Mouse (Mus musculus) liver, embryonic 11.5 days (tissue): Measurements from ENCODE around the gene Zdhhc3. TPM values are rescaled to one million over a fixed set of nuclear protein-coding genes. Genes with fewer than 3 reads are reported as not detected.
A peak's percentile ranks its signal among the peaks of the same experiment; 100 is the strongest.

Experiments used
- ATAC-seq: fragments of 200-750 bp; cut with Nextera tagmentation; replicated peaks from 2 replicates; pipeline ENCODE4 v1.8.0; 2017; ENCODE audit warnings: moderate number of reproducible peaks, mild to moderate bottlenecking, moderate TSS enrichment, moderate library complexity; ENCODE audit not compliant: low FRiP score
- DNase-seq: peaks from one replicate; pipeline ENCODE4 v3.0.0-alpha.2; 2017; ENCODE audit warnings: low spot score
- H3K27ac ChIP-seq: fragments of 300-500 bp; sonication (generic); 2 replicates; pipeline ENCODE4 v1.5.1; 2014; ENCODE audit warnings: mild to moderate bottlenecking, low read depth, low read length, control low read depth
- H3K27me3 ChIP-seq: fragments of 300-500 bp; sonication (generic); replicated peaks from 2 replicates; pipeline ENCODE4 v1.6.1; 2014; ENCODE audit warnings: low read length, mixed read lengths; ENCODE audit not compliant: control insufficient read depth, insufficient read depth
- H3K36me3 ChIP-seq: fragments of 300-500 bp; sonication (generic); 2 replicates; pipeline ENCODE4 v1.6.1; 2014; ENCODE audit warnings: mild to moderate bottlenecking, low read length, moderate library complexity, mixed read lengths; ENCODE audit not compliant: control insufficient read depth, insufficient read depth
- H3K4me1 ChIP-seq: fragments of 300-500 bp; sonication (generic); replicated peaks from 2 replicates; pipeline ENCODE4 v1.6.1; 2014; ENCODE audit warnings: low read length, mixed read lengths; ENCODE audit not compliant: control insufficient read depth, insufficient read depth
- H3K4me2 ChIP-seq: fragments of 300-500 bp; sonication (generic); 2 replicates; pipeline ENCODE4 v1.6.1; 2014; ENCODE audit warnings: mild to moderate bottlenecking, control low read depth, moderate library complexity
- H3K4me3 ChIP-seq: fragments of 300-500 bp; sonication (generic); 2 replicates; pipeline ENCODE4 v1.5.1; 2014; ENCODE audit warnings: low read depth, low read length, control low read depth
- H3K9ac ChIP-seq: fragments of 300-500 bp; sonication (generic); 2 replicates; pipeline ENCODE4 v1.6.1; 2014; ENCODE audit warnings: low read depth, low read length, control low read depth
- H3K9me3 ChIP-seq: fragments of 300-500 bp; sonication (generic); 2 replicates; pipeline ENCODE4 v1.6.1; 2016; ENCODE audit warnings: low read length, inconsistent platforms, mixed read lengths; ENCODE audit not compliant: control insufficient read depth
- WGBS: fragments of 180-500 bp; shearing (Covaris S2); extraction: QIAGEN DNeasy Blood & Tissue Kit; methylation state at CpG from one replicate; pipeline ENCODE4 v1.1.7; 2014; 5-methylcytosine and 5-hydroxymethylcytosine counted together
- polyA plus RNA-seq: library from polyadenylated mRNA; unstranded; fragments of >200 nt; fragmentation: Nextera tagmentation; extraction: Ambion mirVana; gene quantifications from 2 replicates; pipeline ENCODE4 v1.2.1, GENCODE M21; 2014

Gene Zdhhc3
- polyA plus RNA-seq, 1 experiment from 2014 or later: 54.8 TPM

- no peak overlapping the region for H3K9ac ChIP-seq
- H3K9me3 ChIP-seq: no peaks in the 10 kb centered on the region
- H3K27ac ChIP-seq: no peak overlapping the region
- no peaks in the 10 kb centered on the region for H3K4me1 ChIP-seq
- no peak for DNase-seq
- H3K36me3 ChIP-seq: peaks cover 11% of the 10 kb centered on the region; the same call in 1 of the 2 replicates
- ATAC-seq: no peak
- H3K4me2 ChIP-seq: no peak overlapping the region
- H3K27me3 ChIP-seq: no peaks in the 10 kb centered on the region
- H3K4me3 ChIP-seq: no peak overlapping the region
Observed at GRCm38 (mm10) chr9:123104362-123104761, 8.6 kb downstream of the Zdhhc3 start.

- ATAC-seq (no peak), DNase-seq (no peak)
- no peak overlapping the region for H3K4me3 ChIP-seq
- H3K27ac ChIP-seq: no peak overlapping the region
- H3K27me3 ChIP-seq: no peaks in the 10 kb centered on the region
- H3K36me3 ChIP-seq: peaks cover 11% of the 10 kb centered on the region; the same call in 1 of the 2 replicates
- H3K9me3 ChIP-seq: no peaks in the 10 kb centered on the region
- H3K4me1 ChIP-seq: no peaks in the 10 kb centered on the region
- H3K4me2 ChIP-seq: no peak overlapping the region
- H3K9ac ChIP-seq: no peak overlapping the region
Observed at GRCm38 (mm10) chr9:123103425-123103824, 9.6 kb downstream of the Zdhhc3 start.

DNA sequence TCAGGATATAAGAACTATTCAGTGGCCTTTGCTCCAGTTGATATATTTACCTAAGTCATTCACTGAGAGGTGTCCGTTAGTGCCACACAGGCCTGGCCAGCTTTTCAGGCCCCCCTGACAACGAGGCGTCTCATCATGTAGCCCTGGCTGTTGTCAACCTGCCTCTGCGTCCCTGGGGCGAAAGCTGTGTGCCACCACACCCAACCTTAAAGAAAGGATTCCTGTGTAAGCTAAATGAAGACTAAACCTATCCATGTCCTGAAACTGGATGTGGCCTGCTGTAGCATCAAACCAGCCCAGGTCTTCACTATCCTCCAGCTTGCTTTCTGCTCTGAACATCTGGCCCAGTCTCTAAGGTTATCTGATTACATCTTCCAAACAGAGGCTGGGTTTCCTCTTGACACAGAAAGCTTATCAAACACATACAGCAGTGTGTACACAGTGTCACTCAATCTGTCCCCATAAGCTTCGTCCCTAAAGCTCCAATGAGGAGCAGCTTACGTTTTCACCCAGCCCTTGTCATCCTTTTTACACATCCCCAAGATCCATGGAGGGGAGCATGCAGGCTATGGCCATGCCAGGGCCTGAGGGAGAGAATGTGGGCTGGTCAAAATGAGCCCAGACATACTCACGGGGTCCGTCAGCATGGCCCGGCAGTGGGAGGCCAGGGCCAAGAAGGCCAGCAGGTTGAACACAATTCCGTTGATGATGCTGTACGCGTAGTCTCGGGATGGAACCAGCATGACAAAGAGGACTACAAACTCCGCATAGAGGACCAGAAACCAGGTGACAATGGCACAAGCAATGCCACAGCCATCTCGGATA, 13.2 kb downstream of the Zdhhc3 start:
- no peak overlapping the region for H3K9ac ChIP-seq
- H3K36me3 ChIP-seq: peaks cover 29% of the 10 kb centered on the region; the same call in 1 of the 2 replicates
- 89% methylated on average over 16 of the region's 16 CpGs for WGBS
- DNase-seq (no peak), ATAC-seq (peak; percentile 77)
- H3K4me3 ChIP-seq: no peak overlapping the region
- no peaks in the 10 kb centered on the region for H3K9me3 ChIP-seq
- H3K27ac ChIP-seq: no peak overlapping the region
- H3K4me1 ChIP-seq: no peaks in the 10 kb centered on the region
- H3K4me2 ChIP-seq: no peak overlapping the region
- no peaks in the 10 kb centered on the region for H3K27me3 ChIP-seq

DNA sequence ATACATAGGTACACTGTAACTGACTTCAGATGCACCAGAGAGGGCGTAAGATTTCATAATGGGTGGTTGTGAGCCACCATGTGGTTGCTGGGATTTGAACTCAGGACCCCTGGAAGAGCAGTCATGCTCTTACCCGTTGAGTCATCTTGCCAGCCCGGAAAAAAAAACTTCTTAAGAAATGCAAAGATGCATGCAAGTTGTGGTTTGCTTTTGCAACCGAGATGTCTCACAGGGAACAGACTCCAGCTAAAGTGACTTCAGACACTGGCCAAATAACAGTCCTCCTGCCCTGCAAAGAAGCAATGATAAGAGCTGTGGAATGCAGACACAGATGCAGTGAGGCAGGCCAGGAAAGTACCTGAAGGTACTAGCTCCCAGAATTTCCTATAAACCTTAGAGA, 22.2 kb downstream of the Zdhhc3 start:
- peaks cover 25% of the 10 kb centered on the region for H3K36me3 ChIP-seq
- no peak for ATAC-seq

DNA sequence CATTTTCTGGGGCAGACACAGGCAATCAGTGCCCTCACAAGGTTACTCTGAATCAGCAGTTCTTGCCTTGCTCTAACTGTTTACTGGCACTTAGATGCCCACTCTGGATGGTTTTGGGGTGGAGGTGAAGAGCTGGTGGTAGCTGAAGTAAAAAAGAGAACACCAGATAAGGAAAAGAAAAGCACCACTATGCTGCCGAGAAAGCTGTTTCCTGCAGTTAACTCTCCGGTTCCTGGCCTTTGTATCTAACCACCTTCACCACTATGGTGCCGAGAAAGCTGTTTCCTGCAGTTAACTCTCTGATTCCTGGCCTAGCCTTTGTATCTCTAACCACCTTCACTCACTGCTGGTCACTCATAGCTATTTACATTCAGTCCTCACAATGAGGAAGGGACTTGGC, 25.4 kb downstream of the Zdhhc3 start:
- Histone ChIP-seq H3K27ac (no peak overlapping the region), H3K4me1 (no peaks in the 10 kb centered on the region), H3K4me2 (no peak overlapping the region), H3K27me3 (no peaks in the 10 kb centered on the region), H3K36me3 (peaks cover 28% of the 10 kb centered on the region), H3K4me3 (no peak overlapping the region), H3K9ac (no peak overlapping the region), H3K9me3 (no peaks in the 10 kb centered on the region)
- ATAC-seq (0 out of 2 replicates have a peak, but pooled peaks have one; percentile 16), DNase-seq (no peak)
- WGBS: 40% methylated on average over 3 of the region's 3 CpGs

More for the DNA sequence above, 22.2 kb downstream of the Zdhhc3 start:
- Histone ChIP-seq H3K9me3 (no peaks in the 10 kb centered on the region), H3K27ac (no peak overlapping the region), H3K27me3 (no peaks in the 10 kb centered on the region), H3K4me3 (no peak overlapping the region), H3K9ac (no peak overlapping the region), H3K4me2 (no peak overlapping the region), H3K4me1 (no peaks in the 10 kb centered on the region)
- 82% methylated on average over 4 of the region's 4 CpGs for WGBS
- DNase-seq: no peak

DNA sequence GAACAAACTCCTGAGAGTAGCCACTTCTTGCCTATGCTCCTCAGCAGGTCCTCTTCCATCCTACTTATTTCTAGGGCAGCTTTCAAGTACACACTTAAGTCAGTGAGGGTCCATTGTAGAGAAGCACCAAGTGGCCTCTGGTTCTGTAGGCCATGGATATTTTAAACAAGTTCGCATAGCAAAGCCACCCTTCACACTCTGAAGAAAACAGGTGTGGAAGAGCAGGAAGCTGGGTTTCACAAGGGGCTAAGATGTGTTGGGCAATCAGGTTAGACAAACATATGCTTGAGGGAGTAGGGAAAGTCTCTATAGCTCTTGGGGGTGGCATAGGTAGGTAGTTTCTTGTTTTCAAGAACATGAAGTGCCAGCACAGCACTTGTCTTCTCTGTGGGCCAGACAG, 27.6 kb downstream of the Zdhhc3 start:
- no peak overlapping the region for H3K27ac ChIP-seq
- no peak for DNase-seq
- H3K36me3 ChIP-seq: peaks cover 38% of the 10 kb centered on the region
- H3K27me3 ChIP-seq: no peaks in the 10 kb centered on the region
- H3K9ac ChIP-seq: no peak overlapping the region
- H3K4me3 ChIP-seq: no peak overlapping the region
- 82% methylated on average over 1 of the region's 1 CpGs for WGBS
- H3K4me1 ChIP-seq: no peaks in the 10 kb centered on the region
- ATAC-seq: no peak
- H3K4me2 ChIP-seq: no peak overlapping the region
- H3K9me3 ChIP-seq: no peaks in the 10 kb centered on the region

GRCm38 (mm10) chr9:123080796-123081195, 32.2 kb downstream of the Zdhhc3 start:
- no peak overlapping the region for H3K4me2 ChIP-seq
- no peak overlapping the region for H3K4me3 ChIP-seq
- DNase-seq: no peak
- no peak overlapping the region for H3K9ac ChIP-seq
- H3K27me3 ChIP-seq: no peaks in the 10 kb centered on the region
- H3K4me1 ChIP-seq: 0 out of 2 replicates have a peak, but pooled peaks cover 2% of the 10 kb centered on the region
- no peaks in the 10 kb centered on the region for H3K9me3 ChIP-seq
- peaks cover 34% of the 10 kb centered on the region for H3K36me3 ChIP-seq
- no peak overlapping the region for H3K27ac ChIP-seq
- no peak for ATAC-seq
- WGBS: 90% methylated on average over 1 of the region's 1 CpGs

GRCm38 (mm10) chr9:123080355-123080754, 32.6 kb downstream of the Zdhhc3 start:
- no peak overlapping the region for H3K27ac ChIP-seq
- no peak overlapping the region for H3K4me3 ChIP-seq
- no peaks in the 10 kb centered on the region for H3K27me3 ChIP-seq
- H3K9me3 ChIP-seq: no peaks in the 10 kb centered on the region
- ATAC-seq: no peak
- 87% methylated on average over 7 of the region's 7 CpGs for WGBS
- peaks cover 30% of the 10 kb centered on the region for H3K36me3 ChIP-seq
- H3K4me1 ChIP-seq: 0 out of 2 replicates have a peak, but pooled peaks cover 2% of the 10 kb centered on the region
- no peak for DNase-seq
- H3K4me2 ChIP-seq: no peak overlapping the region
- H3K9ac ChIP-seq: no peak overlapping the region

DNA sequence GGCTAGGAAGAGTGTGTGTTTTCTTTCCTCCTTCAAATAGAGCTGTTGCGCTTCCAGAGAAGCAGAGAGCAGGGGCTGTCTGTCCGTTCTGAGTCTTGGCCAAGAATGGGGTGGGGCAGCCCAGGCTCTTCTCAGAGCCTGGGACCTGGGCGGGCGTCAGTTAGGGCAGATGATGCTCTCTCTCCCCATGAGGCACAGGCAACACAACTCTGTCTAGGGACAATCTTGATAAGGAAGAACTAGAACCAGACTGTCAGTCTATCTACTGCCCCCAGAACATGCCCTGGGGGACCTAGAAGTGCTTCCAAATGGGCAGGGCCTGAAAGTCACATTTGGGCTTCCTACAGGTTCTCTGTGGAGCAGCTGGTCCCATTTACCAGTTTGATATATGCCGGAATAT, 33.9 kb downstream of the Zdhhc3 start:
- Histone ChIP-seq H3K9ac (no peak overlapping the region), H3K27ac (no peak overlapping the region), H3K4me3 (no peak overlapping the region), H3K4me1 (0 out of 2 replicates have a peak, but pooled peaks cover 2% of the 10 kb centered on the region), H3K27me3 (no peaks in the 10 kb centered on the region), H3K9me3 (no peaks in the 10 kb centered on the region), H3K4me2 (no peak overlapping the region), H3K36me3 (peaks cover 26% of the 10 kb centered on the region)
- WGBS: 81% methylated on average over 5 of the region's 5 CpGs
- DNase-seq (no peak), ATAC-seq (peak; percentile 79)
